Mouse (Mus musculus) forebrain, postnatal 0 days (tissue): ENCODE data around the gene Zfpm1. TPM values are rescaled to one million over a fixed set of nuclear protein-coding genes. Genes with fewer than 3 reads are reported as not detected.

Experiments used
- ATAC-seq: fragments of 200-750 bp; cut with Nextera tagmentation; 2 replicates; pipeline ENCODE4 v1.8.0; 2017; ENCODE audit warnings: mild to moderate bottlenecking, moderate library complexity
- DNase-seq: peaks from one replicate; pipeline ENCODE4 v3.0.0-alpha.2; 2015
- H3K27ac ChIP-seq: fragments of 300-500 bp; sonication (generic); 2 replicates; pipeline ENCODE4 v1.5.1; 2014; ENCODE audit warnings: low read depth, mild to moderate bottlenecking, antibody characterized with exemption, low read length, moderate library complexity, mixed read lengths
- H3K27me3 ChIP-seq: fragments of 300-500 bp; sonication (generic); 2 replicates; pipeline ENCODE4 v1.6.1; 2014; ENCODE audit warnings: mild to moderate bottlenecking, low read length, mixed read lengths; ENCODE audit not compliant: insufficient read depth
- H3K36me3 ChIP-seq: fragments of 300-500 bp; sonication (generic); 2 replicates; pipeline ENCODE4 v1.6.1; 2014; ENCODE audit warnings: mild to moderate bottlenecking, moderate library complexity; ENCODE audit not compliant: insufficient read depth
- H3K4me1 ChIP-seq: fragments of 300-500 bp; sonication (generic); 2 replicates; pipeline ENCODE4 v1.6.1; 2014; ENCODE audit warnings: antibody characterized with exemption; ENCODE audit not compliant: insufficient read depth
- H3K4me2 ChIP-seq: fragments of 300-500 bp; sonication (generic); 2 replicates; pipeline ENCODE4 v1.6.1; 2014; ENCODE audit warnings: low read depth, mild to moderate bottlenecking, moderate library complexity
- H3K4me3 ChIP-seq: fragments of 300-500 bp; sonication (generic); 2 replicates; pipeline ENCODE4 v1.5.1; 2014; ENCODE audit warnings: low read depth, low read length, mixed read lengths
- H3K9ac ChIP-seq: fragments of 300-500 bp; sonication (generic); 2 replicates; pipeline ENCODE4 v1.6.1; 2014; ENCODE audit warnings: mild to moderate bottlenecking
- H3K9me3 ChIP-seq: fragments of 300-500 bp; sonication (generic); 2 replicates; pipeline ENCODE4 v1.6.1; 2016; ENCODE audit warnings: low read length
- CTCF ChIP-seq: sonication (generic); IDR thresholded peaks from 2 replicates; pipeline ENCODE4 v1.5.1; 2016; ENCODE audit warnings: antibody characterized with exemption, control low read depth, low read depth
- WGBS: fragments of 180-500 bp; shearing (Covaris S2); extraction: QIAGEN DNeasy Blood & Tissue Kit; methylation state at CpG from one replicate; pipeline ENCODE4 v1.1.7; 2014; 5-methylcytosine and 5-hydroxymethylcytosine counted together
- polyA plus RNA-seq: library from polyadenylated mRNA; unstranded; fragments of >200 nt; fragmentation: Nextera tagmentation; extraction: Ambion mirVana; gene quantifications from 2 replicates; pipeline ENCODE4 v1.2.1, GENCODE M21; 2015
- total RNA-seq: library from RNA; depleted of rRNA; stranded (reverse); fragments of >200 nt; gene quantifications from 2 replicates; pipeline ENCODE4 v1.2.3, GENCODE M21; 2014

Gene Zfpm1
- total and polyA plus RNA-seq, 2 experiments from 2014 or later, result 1.1 to 10.1 TPM

GRCm38 (mm10) chr8:122350309-122351089 lies 68.6 kb downstream of the Zfpm1 start:
- Histone ChIP-seq H3K27me3 (no peaks in the 10 kb centered on the region), H3K9me3 (no peaks in the 10 kb centered on the region), H3K9ac (no peak overlapping the region), H3K4me1 (0 out of 2 replicates have a peak, but pooled peaks cover 8% of the 10 kb centered on the region), H3K36me3 (no peaks in the 10 kb centered on the region), H3K4me2 (no peak overlapping the region), H3K27ac (no peak overlapping the region), H3K4me3 (no peak overlapping the region)
- DNase-seq (no peak), ATAC-seq (no peak)
- no peak for TF ChIP-seq CTCF
- WGBS, result 17% methylated on average over 11 of the region's 11 CpGs

GRCm38 (mm10) chr8:122354157-122354556 lies 72.2 kb downstream of the Zfpm1 start:
- Histone ChIP-seq H3K9me3 (no peaks in the 10 kb centered on the region), H3K27me3 (no peaks in the 10 kb centered on the region), H3K4me2 (no peak overlapping the region), H3K4me1 (no peaks in the 10 kb centered on the region), H3K36me3 (no peaks in the 10 kb centered on the region), H3K4me3 (no peak overlapping the region), H3K27ac (no peak overlapping the region), H3K9ac (no peak overlapping the region)
- no peak for ATAC-seq
- no peak for TF ChIP-seq CTCF
- WGBS, result 79% methylated on average over 8 of the region's 8 CpGs
- DNase-seq, result no peak

GRCm38 (mm10) chr8:122355642-122356606 lies 74.0 kb downstream of the Zfpm1 start:
- WGBS, result 71% methylated on average over 9 of the region's 9 CpGs
- Histone ChIP-seq H3K9ac (no peak overlapping the region), H3K9me3 (no peaks in the 10 kb centered on the region), H3K4me1 (no peaks in the 10 kb centered on the region), H3K4me2 (no peak overlapping the region), H3K36me3 (no peaks in the 10 kb centered on the region), H3K27me3 (no peaks in the 10 kb centered on the region), H3K27ac (no peak overlapping the region), H3K4me3 (no peak overlapping the region)
- DNase-seq (no peak), ATAC-seq (no peak)
- TF ChIP-seq CTCF, result no peak

GRCm38 (mm10) chr8:122357202-122357601 lies 75.3 kb downstream of the Zfpm1 start:
- TF ChIP-seq CTCF, result no peak
- DNase-seq (no peak), ATAC-seq (no peak)
- H3K36me3 ChIP-seq, result no peaks in the 10 kb centered on the region
- no peaks in the 10 kb centered on the region for H3K9me3 ChIP-seq
- 64% methylated on average over 11 of the region's 11 CpGs for WGBS
- H3K4me2 ChIP-seq, result no peak overlapping the region
- H3K4me3 ChIP-seq, result no peak overlapping the region
- H3K27me3 ChIP-seq, result no peaks in the 10 kb centered on the region
- H3K4me1 ChIP-seq, result no peaks in the 10 kb centered on the region
- no peak overlapping the region for H3K27ac ChIP-seq
- no peak overlapping the region for H3K9ac ChIP-seq

- no peak for ATAC-seq
- Histone ChIP-seq H3K4me1 (no peaks in the 10 kb centered on the region), H3K9ac (no peak overlapping the region), H3K4me2 (no peak overlapping the region), H3K27me3 (no peaks in the 10 kb centered on the region), H3K27ac (no peak overlapping the region), H3K4me3 (no peak overlapping the region), H3K36me3 (no peaks in the 10 kb centered on the region), H3K9me3 (no peaks in the 10 kb centered on the region)
- 74% methylated on average over 5 of the region's 5 CpGs for WGBS
- TF ChIP-seq CTCF, result no peak
- no peak for DNase-seq
Observed at GRCm38 (mm10) chr8:122357641-122358040, 75.7 kb downstream of the Zfpm1 start.

GRCm38 (mm10) chr8:122359111-122359775 lies 77.3 kb downstream of the Zfpm1 start:
- H3K36me3 ChIP-seq, result no peaks in the 10 kb centered on the region
- H3K4me3 ChIP-seq, result no peak overlapping the region
- H3K27ac ChIP-seq, result no peak overlapping the region
- H3K9ac ChIP-seq, result no peak overlapping the region
- 81% methylated on average over 15 of the region's 15 CpGs for WGBS
- H3K4me2 ChIP-seq, result no peak overlapping the region
- H3K27me3 ChIP-seq, result peaks cover 7% of the 10 kb centered on the region; the same call in 1 of the 2 replicates
- DNase-seq (no peak), ATAC-seq (no peak)
- H3K9me3 ChIP-seq, result no peaks in the 10 kb centered on the region
- no peaks in the 10 kb centered on the region for H3K4me1 ChIP-seq
- TF ChIP-seq CTCF, result no peak
